ENCODE assay signal across 8 mouse cellular contexts in the genomic region with DNA sequence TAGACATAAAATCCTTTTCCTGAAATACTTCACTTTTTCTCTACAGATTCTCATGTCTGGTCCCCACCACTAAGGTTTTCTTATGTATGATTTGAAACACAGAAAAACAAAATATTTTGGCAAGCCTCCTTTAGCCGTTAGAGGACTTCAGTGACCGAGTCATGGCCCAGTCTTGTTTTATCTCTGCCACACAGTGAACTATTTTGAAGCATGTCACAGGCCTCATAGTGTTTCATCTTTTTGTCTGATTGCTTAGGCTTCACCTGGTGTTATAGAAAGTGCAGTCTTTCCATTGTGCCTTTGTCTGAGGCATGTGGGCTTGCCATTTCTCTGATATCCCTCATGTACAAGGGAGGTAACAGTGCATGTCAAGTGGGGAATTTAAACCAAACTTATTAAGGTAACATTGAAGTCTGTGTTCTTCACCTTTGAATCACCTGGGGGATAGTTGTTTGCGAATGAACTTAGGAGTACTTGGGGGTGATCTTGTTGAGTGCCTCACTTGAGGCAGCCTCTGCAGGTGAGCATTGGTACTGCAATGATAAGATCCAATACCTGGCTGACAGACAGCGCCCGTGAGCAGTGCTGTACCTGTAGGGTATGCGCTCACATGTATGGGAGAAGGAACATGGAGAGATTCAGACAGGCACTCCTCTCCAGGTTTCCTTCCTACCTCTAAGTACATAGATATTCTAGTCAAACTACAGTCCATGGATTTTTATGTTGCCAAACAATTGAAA. TPM values are rescaled to one million over a fixed set of nuclear protein-coding genes. Genes with fewer than 3 reads are reported as not detected.
DNase-seq lines count a peak whose midpoint lies in the region; TF ChIP-seq lines count a peak whose summit lies in the region.

No protein-coding gene starts in this region.

- no peak overlapping the region for H3K4me3 ChIP-seq in gastrocnemius, adult 2 months
- no peak overlapping the region for H3K4me3 ChIP-seq in cortical plate, adult 2 months (ENCODE audit: insufficient read depth, low read length)

- peak; percentile 52 for TF ChIP-seq CTCF in gastrocnemius, adult 2 months (IDR thresholded peaks at IDR 0.05)
- TF ChIP-seq CTCF in cortical plate, adult 2 months (IDR thresholded peaks at IDR 0.05; ENCODE audit: extremely low read depth, insufficient read depth, low read length) = peak; percentile 46

- intact Hi-C loops in gastrocnemius, adult 2 months (cut with DNase I) = loop anchor here (10.0 kb wide), 1 partner anchor 45 kb away; no protein-coding TSS in a partner anchor
- intact Hi-C loops in gastrocnemius, postnatal 14 days (cut with DNase I; ENCODE audit: low total_unique reads) = loop anchor here (10.0 kb wide), 1 partner anchor 55 kb away; the partner anchor contains the start of genes Atxn7 and Thoc7
- intact Hi-C loops in left cerebral cortex, postnatal 10 days (cut with DNase I) = loop anchor here (10.0 kb wide), 1 partner anchor 55 kb away; the partner anchor contains the start of genes Atxn7 and Thoc7

- no peak for DNase-seq in gastrocnemius, adult 2 months
- DNase-seq in gastrocnemius, postnatal 14 days = no peak
- DNase-seq in CD4-positive, CD25-positive, alpha-beta regulatory T cell, adult 2 months (ENCODE audit: low read depth, low spot score) = peak; percentile 84
- peak; percentile 35 for DNase-seq in lung, postnatal 14 days
- no peak for DNase-seq in ovary, postnatal 10 days (ENCODE audit: low spot score)
- no peak for DNase-seq in left cerebral cortex, postnatal 10 days (ENCODE audit: extremely low spot score in 1 of 2, low spot score in 2 of 2)
- DNase-seq in heart, adult 18-20 months = no peak

- H3K27ac ChIP-seq in gastrocnemius, adult 2 months = no peak overlapping the region
- H3K27ac ChIP-seq in cortical plate, adult 2 months (ENCODE audit: insufficient read depth, low read length) = no peak overlapping the region

- TF ChIP-seq POLR2A in cortical plate, adult 2 months (IDR thresholded peaks at IDR 0.05; ENCODE audit: extremely low read depth, insufficient read depth, low read length) = no peak

- no peaks in the 10 kb centered on the region for H3K4me1 ChIP-seq in cortical plate, adult 2 months (ENCODE audit: control insufficient read depth, insufficient read depth, low read length)

RNA-seq across cellular contexts. Expression of gene Thoc7, which starts 57.7 kb away (rescaled TPM):
- 100 to 1,000 TPM; 125 to 155 TPM for total RNA-seq in gastrocnemius, adult 2 months (2021)
- total RNA-seq in gastrocnemius, postnatal 14 days (2021) = 100 to 1,000 TPM; 120 to 124 TPM
- 82.4 and 85.8 TPM in 2 replicates for polyA plus RNA-seq in cortical plate, adult 2 months (2012; rRNA removed)
- total RNA-seq in left cerebral cortex, postnatal 10 days (2021) = 100 to 1,000 TPM; 115 TPM
- total RNA-seq in heart, adult 18-20 months (2021) = 10 to 100 TPM; 84.5 to 89.7 TPM

RNA-seq across cellular contexts. Expression of gene Atxn7, which starts 58.1 kb away (rescaled TPM):
- 10 to 100 TPM; 18.1 to 20.5 TPM for total RNA-seq in gastrocnemius, adult 2 months (2021)
- 10 to 100 TPM; 10.0 to 12.1 TPM for total RNA-seq in gastrocnemius, postnatal 14 days (2021)
- polyA plus RNA-seq in cortical plate, adult 2 months (2012; rRNA removed) = 26.0 and 28.5 TPM in 2 replicates
- 10 to 100 TPM; 15.3 to 16.8 TPM for total RNA-seq in left cerebral cortex, postnatal 10 days (2021)
- 10 to 100 TPM; 14.0 to 16.6 TPM for total RNA-seq in heart, adult 18-20 months (2021)

Comparison
In these comparisons a context has a peak if more than half of its experiments do, and no peak if none do; other contexts are left out.
1. DNase-seq: peak in CD4-positive, CD25-positive, alpha-beta regulatory T cell, adult 2 months (single experiment) and lung, postnatal 14 days (single experiment); none in gastrocnemius, adult 2 months (single experiment), gastrocnemius, postnatal 14 days (single experiment), ovary, postnatal 10 days (single experiment), left cerebral cortex, postnatal 10 days (0 of 2) and heart, adult 18-20 months (0 of 2).